Mouse (Mus musculus): ENCODE measurements around the gene Uqcrc2.

DNA sequence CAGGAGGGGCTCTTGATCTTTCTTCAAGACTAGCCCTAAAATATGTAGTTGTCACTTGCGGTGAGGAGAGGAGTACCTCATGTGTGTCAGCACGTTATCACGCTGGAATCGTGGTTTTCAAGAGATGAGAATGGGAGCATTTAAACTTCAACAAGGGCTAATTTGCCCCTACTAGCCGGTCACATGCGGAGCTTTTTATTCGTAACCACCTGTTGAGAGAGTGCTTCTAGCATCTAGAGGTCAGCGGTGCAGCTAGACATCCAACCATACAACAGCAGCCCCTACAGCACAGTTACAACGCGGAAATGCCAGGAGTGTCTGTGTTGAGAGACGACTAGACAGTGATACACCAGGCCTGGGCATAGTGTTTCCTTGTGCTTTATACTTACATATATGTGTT is 845 bp downstream of the Uqcrc2 start:
- TF ChIP-seq POLR2A (IDR thresholded peaks at IDR 0.05; ENCODE audit: low read depth, low read length) (no peak), CTCF (IDR thresholded peaks at IDR 0.05; ENCODE audit: extremely low read depth, insufficient read depth, insufficient read length, insufficient replicate concordance) (no peak)

All from spleen, adult 2 months (tissue).